Mouse (Mus musculus) embryonic fibroblast, embryonic 13.5 days (primary cell): ENCODE results near the gene Pbrm1.

Source experiments
- CTCF ChIP-seq: IDR thresholded peaks from 2 replicates; pipeline ENCODE4 v1.5.1; 2011; ENCODE audit warnings: mild to moderate bottlenecking, control low read depth, low read length, moderate library complexity, borderline replicate concordance; ENCODE audit not compliant: insufficient read depth
- POLR2A ChIP-seq: IDR thresholded peaks from 2 replicates; pipeline ENCODE4 v1.6.1; 2011; ENCODE audit warnings: low read depth, mild to moderate bottlenecking, control low read depth, low read length, moderate library complexity

DNA sequence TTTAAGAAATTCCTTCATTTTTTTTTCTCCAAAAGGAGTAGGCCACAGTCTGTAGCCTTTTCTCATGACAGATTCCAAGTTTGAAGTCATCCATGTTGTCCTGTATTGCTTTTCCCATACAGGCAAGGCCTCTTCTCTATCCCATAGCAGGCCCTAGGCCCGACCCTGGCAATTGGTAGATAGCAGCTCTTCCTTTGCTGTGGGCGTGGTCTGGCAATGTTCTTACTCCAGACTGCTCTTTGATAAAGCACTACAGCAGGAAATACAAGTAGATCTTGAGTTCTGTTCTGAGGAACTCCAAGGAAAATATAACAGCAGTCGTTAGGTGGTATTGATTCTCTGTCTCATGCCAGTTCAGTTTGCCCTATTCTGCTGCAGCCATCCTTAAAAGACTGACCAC lies 91.7 kb downstream of the Pbrm1 start:
- no peak for TF ChIP-seq CTCF
- no peak for TF ChIP-seq POLR2A
